9 mouse cellular contexts compared by ENCODE assay signal in the genomic region with DNA sequence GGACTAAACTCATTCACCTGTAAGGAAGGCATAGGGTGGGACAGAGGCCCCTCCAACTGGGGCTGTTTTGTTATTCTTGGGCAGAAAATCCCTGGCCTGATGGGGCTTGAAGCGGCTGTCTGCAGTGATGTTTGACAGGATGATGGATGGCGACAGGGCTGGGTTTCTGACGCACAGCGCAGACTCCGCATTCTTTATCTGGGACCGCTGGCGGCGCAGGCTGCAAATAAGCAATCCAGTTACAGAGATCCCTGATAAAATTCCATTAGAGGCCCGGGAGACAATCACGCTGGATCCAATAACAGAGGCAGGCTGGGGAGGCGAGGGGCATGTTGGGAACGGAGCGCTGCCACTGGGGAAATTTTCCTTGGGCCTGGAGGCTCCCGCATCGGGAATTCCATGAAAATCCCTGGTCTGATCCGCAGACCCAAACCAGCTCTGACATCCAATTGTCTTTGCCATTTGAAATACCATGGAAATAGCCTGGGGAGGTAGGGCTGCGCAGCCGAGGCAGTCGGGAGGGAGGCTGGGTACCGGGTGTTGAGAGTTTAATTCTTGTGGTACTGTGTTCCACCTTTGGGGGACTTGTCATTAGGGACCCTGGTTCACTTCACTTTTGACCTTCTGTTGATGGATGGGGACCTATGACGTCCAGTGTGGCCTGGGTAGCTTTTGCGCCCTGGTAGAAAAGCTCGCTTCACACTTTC.
DNase-seq lines count a peak whose midpoint lies in the region; ATAC-seq and TF ChIP-seq lines count a peak whose summit lies in the region.
"Had no signal": no experiment of that assay in that cellular context is flagged by ENCODE, and none has a peak within 500 bp of the region (broad histone marks: within the 10 kb centered on the region; RNA-seq: fewer than 3 reads in every experiment).

No protein-coding gene starts in this region.

- no peak for ATAC-seq in liver, postnatal 0 days
- ATAC-seq in embryonic facial prominence, embryonic 14.5 days (ENCODE audit: low read depth) = peak; percentile 41; the same call in 1 of the 2 replicates
- peak; percentile 78 for ATAC-seq in hindbrain, embryonic 16.5 days
- no peak for ATAC-seq in neural tube, embryonic 12.5 days (ENCODE audit: low FRiP score, low read depth)

- no peaks in the 10 kb centered on the region for H3K36me3 ChIP-seq in liver, postnatal 0 days (replicated peaks; ENCODE audit: insufficient read depth, low read length)
- H3K36me3 ChIP-seq in embryonic facial prominence, embryonic 14.5 days (ENCODE audit: control insufficient read depth, insufficient read depth, low read length) = no peaks in the 10 kb centered on the region
- H3K36me3 ChIP-seq in hindbrain, embryonic 16.5 days (ENCODE audit: control insufficient read depth, insufficient read depth, low read length) = no peaks in the 10 kb centered on the region
- no peaks in the 10 kb centered on the region for H3K36me3 ChIP-seq in neural tube, embryonic 12.5 days

- H3K27ac ChIP-seq in liver, postnatal 0 days (ENCODE audit: low read depth) = no peak overlapping the region
- H3K27ac ChIP-seq in embryonic facial prominence, embryonic 14.5 days (replicated peaks; ENCODE audit: low read depth, low read length) = no peak overlapping the region; the same call in 1 of the 2 replicates
- peak overlapping the region; percentile 49 for H3K27ac ChIP-seq in hindbrain, embryonic 16.5 days (ENCODE audit: low read depth, low read length)
- no peak overlapping the region; the same call in 1 of the 2 replicates for H3K27ac ChIP-seq in neural tube, embryonic 12.5 days
- H3K27ac ChIP-seq in layer of hippocampus, adult 2 months = no peak overlapping the region

- H3K4me3 ChIP-seq in liver, postnatal 0 days (ENCODE audit: low read depth, low read length) = no peak overlapping the region
- H3K4me3 ChIP-seq in embryonic facial prominence, embryonic 14.5 days (ENCODE audit: low read depth, low read length) = no peak overlapping the region
- H3K4me3 ChIP-seq in hindbrain, embryonic 16.5 days (ENCODE audit: low read length) = no peak overlapping the region
- no peak overlapping the region for H3K4me3 ChIP-seq in neural tube, embryonic 12.5 days
- no peak overlapping the region for H3K4me3 ChIP-seq in layer of hippocampus, adult 2 months

- WGBS in liver, postnatal 0 days (ENCODE audit: insufficient replicate concordance) = 38% methylated on average over 23 of the region's 23 CpGs
- WGBS in embryonic facial prominence, embryonic 14.5 days = 17% methylated on average over 23 of the region's 23 CpGs
- WGBS in hindbrain, embryonic 16.5 days = 22% methylated on average over 23 of the region's 23 CpGs
- 23% methylated on average over 23 of the region's 23 CpGs for WGBS in neural tube, embryonic 12.5 days

- H3K4me1 ChIP-seq in liver, postnatal 0 days (ENCODE audit: insufficient read depth) = no peaks in the 10 kb centered on the region
- H3K4me1 ChIP-seq in embryonic facial prominence, embryonic 14.5 days (ENCODE audit: control insufficient read depth, insufficient read depth, low read length) = peaks cover 5% of the 10 kb centered on the region; the same call in 1 of the 2 replicates
- peaks cover 2% of the 10 kb centered on the region for H3K4me1 ChIP-seq in hindbrain, embryonic 16.5 days (ENCODE audit: control insufficient read depth, insufficient read depth, low read depth, low read length)
- H3K4me1 ChIP-seq in neural tube, embryonic 12.5 days = peaks cover 6% of the 10 kb centered on the region

- 0 out of 2 replicates have a peak, but pooled peaks cover 2% of the 10 kb centered on the region for H3K27me3 ChIP-seq in liver, postnatal 0 days (ENCODE audit: insufficient read depth, low read length)
- H3K27me3 ChIP-seq in embryonic facial prominence, embryonic 14.5 days (replicated peaks; ENCODE audit: control insufficient read depth, insufficient read depth, low read length) = no peaks in the 10 kb centered on the region
- no peaks in the 10 kb centered on the region for H3K27me3 ChIP-seq in hindbrain, embryonic 16.5 days (replicated peaks; ENCODE audit: control insufficient read depth, insufficient read depth, low read length)
- H3K27me3 ChIP-seq in neural tube, embryonic 12.5 days (replicated peaks) = no peaks in the 10 kb centered on the region

- H3K9me3 ChIP-seq in liver, postnatal 0 days (ENCODE audit: low read length) = no peaks in the 10 kb centered on the region; the same call in 1 of the 2 replicates
- no peaks in the 10 kb centered on the region for H3K9me3 ChIP-seq in embryonic facial prominence, embryonic 14.5 days (ENCODE audit: control insufficient read depth, low read length)
- H3K9me3 ChIP-seq in hindbrain, embryonic 16.5 days (ENCODE audit: control insufficient read depth, low read length) = no peaks in the 10 kb centered on the region
- no peaks in the 10 kb centered on the region for H3K9me3 ChIP-seq in neural tube, embryonic 12.5 days

- peak; percentile 22 for DNase-seq in liver
- no peak for DNase-seq in liver, postnatal 0 days
- DNase-seq in embryonic facial prominence, embryonic 14.5 days (ENCODE audit: low spot score) = peak; percentile 59
- DNase-seq in layer of hippocampus, postnatal 10 days (ENCODE audit: low spot score in 2 of 2) = no peak
- DNase-seq in spleen, postnatal 36 days (ENCODE audit: low spot score in 2 of 2) = no peak
- no peak for DNase-seq in layer of hippocampus, adult 2 months (ENCODE audit: low spot score in 2 of 2)
- DNase-seq: left cerebral cortex, postnatal 4 days had no signal

- TF ChIP-seq CTCF in liver, postnatal 0 days (IDR thresholded peaks at IDR 0.05; ENCODE audit: low read depth) = no peak
- no peak for TF ChIP-seq CTCF in layer of hippocampus, adult 2 months (conservative IDR thresholded peaks at IDR 0.05)

- H3K4me2 ChIP-seq in liver, postnatal 0 days (ENCODE audit: low read depth, low read length) = no peak overlapping the region
- peak overlapping the region; percentile 43 for H3K4me2 ChIP-seq in embryonic facial prominence, embryonic 14.5 days (ENCODE audit: low read depth, low read length)
- H3K4me2 ChIP-seq in hindbrain, embryonic 16.5 days (ENCODE audit: low read length) = peak overlapping the region; percentile 47
- H3K4me2 ChIP-seq in neural tube, embryonic 12.5 days (replicated peaks) = peak overlapping the region; percentile 37

- no peak overlapping the region for H3K9ac ChIP-seq in liver, postnatal 0 days (replicated peaks)
- no peak overlapping the region for H3K9ac ChIP-seq in embryonic facial prominence, embryonic 14.5 days (ENCODE audit: low read depth, low read length)
- H3K9ac ChIP-seq in hindbrain, embryonic 16.5 days (ENCODE audit: low read depth, low read length) = peak overlapping the region; percentile 46; the same call in 1 of the 2 replicates
- no peak overlapping the region for H3K9ac ChIP-seq in neural tube, embryonic 12.5 days

- no peak for TF ChIP-seq EP300 in liver, postnatal 0 days (IDR thresholded peaks at IDR 0.05; ENCODE audit: low read depth)

Comparison
In these comparisons a context has a peak if more than half of its experiments do, and no peak if none do; other contexts are left out.
1. DNase-seq: peak in liver (single experiment) and embryonic facial prominence, embryonic 14.5 days (single experiment); none in liver, postnatal 0 days (single experiment), layer of hippocampus, postnatal 10 days (0 of 2), spleen, postnatal 36 days (0 of 2) and layer of hippocampus, adult 2 months (0 of 2).
2. ATAC-seq: peak in embryonic facial prominence, embryonic 14.5 days (single experiment) and hindbrain, embryonic 16.5 days (single experiment); none in liver, postnatal 0 days (single experiment) and neural tube, embryonic 12.5 days (single experiment).